Mouse (Mus musculus) small intestine, adult 2 months (tissue): ENCODE results near the gene Prlr. TPM values are rescaled to one million over a fixed set of nuclear protein-coding genes. Genes with fewer than 3 reads are reported as not detected.

Source experiments
- H3K27ac ChIP-seq: fragments of 200-500 bp; 2 replicates; pipeline ENCODE4 v1.5.1; 2012; ENCODE audit warnings: low read depth, low read length, control low read depth, inconsistent platforms; ENCODE audit not compliant: insufficient read depth
- H3K27me3 ChIP-seq: fragments of 200-500 bp; 2 replicates; pipeline ENCODE4 v1.6.1; 2012; ENCODE audit warnings: mild to moderate bottlenecking, moderate library complexity, low read length, inconsistent platforms; ENCODE audit not compliant: control insufficient read depth, insufficient read depth
- H3K36me3 ChIP-seq: fragments of 200-500 bp; 2 replicates; pipeline ENCODE4 v1.6.1; 2012; ENCODE audit warnings: mild to moderate bottlenecking, low read length, control low read depth, inconsistent platforms; ENCODE audit not compliant: control insufficient read depth, insufficient read depth
- H3K4me1 ChIP-seq: fragments of 200-500 bp; 2 replicates; pipeline ENCODE4 v1.6.1; 2012; ENCODE audit warnings: low read length, inconsistent platforms, mixed read lengths; ENCODE audit not compliant: control insufficient read depth, insufficient read depth, insufficient read length
- H3K4me3 ChIP-seq: fragments of 200-500 bp; 2 replicates; pipeline ENCODE4 v1.5.1; 2012; ENCODE audit warnings: low read depth, mild to moderate bottlenecking, control low read depth, inconsistent platforms, low read length, moderate library complexity
- CTCF ChIP-seq: fragments of 200-500 bp; IDR thresholded peaks from 2 replicates; pipeline ENCODE4 v1.5.1; 2012; ENCODE audit warnings: low read depth, mild to moderate bottlenecking, control low read depth, inconsistent platforms, low read length, moderate library complexity, mixed read lengths; ENCODE audit not compliant: insufficient replicate concordance, insufficient read length; ENCODE audit errors: extremely low read depth
- POLR2A ChIP-seq: fragments of 200-500 bp; IDR thresholded peaks from 2 replicates; pipeline ENCODE4 v1.6.1; 2012; ENCODE audit warnings: low read depth, mild to moderate bottlenecking, control low read depth, inconsistent platforms, low read length, moderate library complexity
- WGBS: fragments of 180-500 bp; shearing (Covaris S2); methylation state at CpG from one replicate; pipeline ENCODE4 v1.1.7; 2018; 5-methylcytosine and 5-hydroxymethylcytosine counted together
- polyA plus RNA-seq: library from polyadenylated mRNA; depleted of rRNA; stranded (reverse); fragments of >200 nt; gene quantifications from 2 replicates; pipeline ENCODE4 v1.2.3, GENCODE M21; 2012

Prlr gene
- polyA plus RNA-seq, 1 experiment: 44.0 TPM

DNA sequence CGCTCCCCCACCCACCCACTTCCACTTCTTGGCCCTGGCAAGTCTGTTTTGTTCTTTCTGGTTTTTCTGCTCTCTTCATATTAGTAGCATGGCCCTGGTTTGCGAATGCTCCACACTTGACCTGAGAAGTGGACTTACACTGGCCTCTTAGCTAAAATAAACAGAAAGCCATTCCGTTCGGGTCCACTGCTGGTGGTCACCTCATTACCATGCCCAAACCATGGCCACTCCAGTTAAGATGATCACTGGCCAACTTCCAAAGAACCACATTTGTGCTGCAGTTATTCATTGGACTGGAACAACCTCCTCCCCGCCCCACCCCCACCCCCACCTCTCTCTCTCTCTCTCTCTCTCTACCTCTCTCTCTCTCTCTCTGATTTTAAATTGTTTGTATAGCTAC, 104.5 kb downstream of the Prlr start:
- Histone ChIP-seq H3K4me1 (peaks cover 3% of the 10 kb centered on the region; the same call in 1 of the 2 replicates), H3K27ac (no peak overlapping the region), H3K4me3 (no peak overlapping the region), H3K36me3 (no peaks in the 10 kb centered on the region), H3K27me3 (no peaks in the 10 kb centered on the region)
- no peak for TF ChIP-seq POLR2A
- TF ChIP-seq CTCF: no peak
- 83% methylated on average over 5 of the region's 5 CpGs for WGBS

DNA sequence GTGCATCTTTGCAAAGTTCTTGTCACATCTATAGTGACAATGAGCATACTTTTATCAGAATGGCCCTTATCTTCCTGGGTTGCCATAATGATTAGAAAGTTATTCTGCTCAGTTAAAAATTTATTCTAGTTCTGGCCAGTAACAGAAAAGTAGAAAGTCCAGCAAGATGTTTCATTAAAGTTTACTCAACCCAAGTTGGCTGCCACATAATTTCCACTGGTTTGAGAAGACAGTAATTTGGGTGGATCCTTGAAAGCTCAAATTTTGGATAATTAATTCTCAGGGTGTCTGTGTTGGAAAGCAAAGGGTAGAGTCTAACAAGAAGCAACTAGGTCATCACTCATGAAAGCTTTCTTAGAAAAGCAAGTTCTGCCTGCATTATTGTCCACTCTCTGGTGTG, 106.6 kb downstream of the Prlr start:
- Histone ChIP-seq H3K4me3 (no peak overlapping the region), H3K27me3 (no peaks in the 10 kb centered on the region), H3K4me1 (peaks cover 3% of the 10 kb centered on the region; the same call in 1 of the 2 replicates), H3K27ac (no peak overlapping the region), H3K36me3 (no peaks in the 10 kb centered on the region)
- no peak for TF ChIP-seq POLR2A
- no peak for TF ChIP-seq CTCF

DNA sequence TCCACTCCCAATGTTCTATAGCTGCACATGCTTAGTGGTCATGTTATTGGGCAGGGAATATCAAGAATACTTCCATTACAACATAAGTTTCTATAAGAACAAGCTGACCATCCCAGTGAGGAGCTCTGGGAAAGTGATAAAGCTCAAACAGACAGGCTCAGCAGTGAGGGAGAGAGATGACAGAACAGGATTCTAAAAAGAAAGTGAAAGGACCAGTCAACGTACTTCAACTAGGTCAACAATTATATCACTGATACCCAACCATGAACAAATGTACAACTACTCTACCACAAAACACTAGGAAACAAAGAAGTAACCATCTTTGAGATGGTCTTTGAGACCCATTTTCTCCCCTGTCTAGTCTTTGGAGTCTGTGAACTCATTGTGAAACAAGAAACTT, 119.5 kb downstream of the Prlr start:
- Histone ChIP-seq H3K4me1 (no peaks in the 10 kb centered on the region), H3K27me3 (no peaks in the 10 kb centered on the region), H3K27ac (no peak overlapping the region), H3K36me3 (peaks cover 2% of the 10 kb centered on the region; the same call in 1 of the 2 replicates), H3K4me3 (no peak overlapping the region)
- no peak for TF ChIP-seq CTCF
- no peak for TF ChIP-seq POLR2A
- 38% methylated on average over 1 of the region's 1 CpGs for WGBS

DNA sequence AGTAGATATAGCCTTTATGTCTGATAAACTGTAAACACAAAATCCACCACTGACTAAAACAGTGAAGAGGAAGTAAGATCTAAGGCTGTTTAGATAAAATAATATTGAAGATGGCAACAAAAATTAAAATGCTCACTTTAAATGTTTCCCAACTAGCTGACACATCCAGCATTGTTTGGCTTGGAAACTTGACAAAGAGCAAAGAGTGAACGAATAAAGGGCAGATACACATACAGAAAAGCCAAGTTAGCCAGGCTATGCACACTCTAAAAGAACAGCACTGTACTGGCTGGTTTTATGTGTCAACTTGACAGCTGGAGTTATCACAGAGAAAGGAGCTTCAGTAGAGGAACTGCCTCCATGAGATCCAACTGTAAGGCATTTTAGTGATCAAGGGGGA, 121.0 kb downstream of the Prlr start:
- Histone ChIP-seq H3K4me1 (no peaks in the 10 kb centered on the region), H3K27me3 (no peaks in the 10 kb centered on the region), H3K4me3 (no peak overlapping the region), H3K36me3 (peaks cover 2% of the 10 kb centered on the region; the same call in 1 of the 2 replicates), H3K27ac (no peak overlapping the region)
- TF ChIP-seq CTCF: no peak
- TF ChIP-seq POLR2A: no peak
- WGBS: 51% methylated on average over 1 of the region's 1 CpGs

DNA sequence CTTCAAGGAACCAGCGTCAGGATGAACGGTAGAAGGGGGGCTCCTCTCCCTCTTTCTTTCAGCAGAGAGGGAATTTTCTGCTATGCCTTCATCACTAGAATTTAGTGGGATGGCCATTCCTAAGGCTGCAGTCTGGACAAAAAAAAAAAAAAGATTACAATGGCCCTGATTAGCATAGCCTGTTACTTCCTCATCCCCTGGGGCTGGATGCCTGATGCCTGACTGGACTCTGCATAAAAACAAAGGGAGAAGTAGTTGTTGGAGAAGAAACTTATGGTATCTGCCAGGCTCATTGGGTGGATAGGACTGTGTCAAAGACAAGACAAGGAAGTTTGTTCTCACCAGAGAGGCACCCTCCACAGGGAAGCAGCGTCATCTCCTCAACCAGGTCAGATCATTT, 122.4 kb downstream of the Prlr start:
- H3K4me3 ChIP-seq: no peak overlapping the region
- 89% methylated on average over 3 of the region's 3 CpGs for WGBS
- H3K27me3 ChIP-seq: no peaks in the 10 kb centered on the region
- H3K36me3 ChIP-seq: peaks cover 2% of the 10 kb centered on the region; the same call in 1 of the 2 replicates
- TF ChIP-seq CTCF: no peak
- TF ChIP-seq POLR2A: no peak
- no peaks in the 10 kb centered on the region for H3K4me1 ChIP-seq
- H3K27ac ChIP-seq: no peak overlapping the region

DNA sequence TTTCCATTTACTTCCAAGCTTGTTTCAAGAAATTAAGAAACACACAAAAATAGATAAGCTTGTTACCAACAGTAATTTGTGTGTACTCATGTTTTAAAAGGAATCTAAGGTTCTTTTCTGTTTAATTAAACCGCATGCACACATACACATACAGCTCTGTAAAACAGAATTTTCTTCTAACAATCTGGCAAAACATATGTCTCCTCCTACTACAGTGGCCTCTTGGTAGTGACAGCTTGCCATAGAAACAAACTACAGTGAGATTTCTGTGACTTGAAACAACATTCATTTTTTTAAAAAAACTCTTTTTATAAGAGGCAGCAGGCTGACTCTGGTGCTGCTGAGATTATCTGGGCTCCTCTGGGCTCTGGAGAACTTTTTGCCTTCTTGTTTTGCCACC, 129.4 kb downstream of the Prlr start:
- 91% methylated on average over 1 of the region's 1 CpGs for WGBS
- H3K27me3 ChIP-seq: no peaks in the 10 kb centered on the region
- H3K4me1 ChIP-seq: no peaks in the 10 kb centered on the region
- no peak overlapping the region for H3K27ac ChIP-seq
- no peaks in the 10 kb centered on the region for H3K36me3 ChIP-seq
- TF ChIP-seq CTCF: no peak
- no peak for TF ChIP-seq POLR2A
- H3K4me3 ChIP-seq: no peak overlapping the region

DNA sequence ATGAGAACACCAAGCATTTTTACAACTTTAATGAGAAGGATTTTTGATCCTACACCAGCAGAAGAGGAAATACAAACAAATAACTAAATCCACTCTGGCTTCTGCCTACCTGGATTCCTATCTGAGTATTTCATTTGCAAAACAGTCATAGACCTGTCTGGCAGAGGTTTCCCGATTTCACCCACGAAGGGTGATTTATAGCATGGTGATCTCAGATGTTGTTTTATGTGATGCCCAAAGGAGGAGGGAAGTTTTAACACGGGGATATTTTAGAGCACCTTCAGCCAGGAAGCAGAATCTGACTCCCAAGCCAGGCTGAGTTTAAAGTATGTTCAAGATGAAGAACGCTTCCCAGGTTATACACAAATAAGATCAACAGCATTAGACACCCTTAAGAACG, 134.8 kb downstream of the Prlr start:
- TF ChIP-seq CTCF: no peak
- no peak for TF ChIP-seq POLR2A
- no peaks in the 10 kb centered on the region for H3K4me1 ChIP-seq
- no peaks in the 10 kb centered on the region for H3K27me3 ChIP-seq
- H3K36me3 ChIP-seq: 0 out of 2 replicates have a peak, but pooled peaks cover 4% of the 10 kb centered on the region
- WGBS: 46% methylated on average over 5 of the region's 5 CpGs
- no peak overlapping the region for H3K4me3 ChIP-seq
- no peak overlapping the region for H3K27ac ChIP-seq
